Mouse (Mus musculus): Measurements from ENCODE around the gene Ppil6.

Gene Ppil6

GRCm38 (mm10) chr10:41525696-41526095, 35.5 kb downstream of the Ppil6 start:
- no peak for DNase-seq (ENCODE audit: low read depth, low spot score)

- no peak for DNase-seq (ENCODE audit: low read depth, low spot score)
These were observed 39.7 kb downstream of the Ppil6 start for GRCm38 (mm10) chr10:41529972-41530371.

DNA sequence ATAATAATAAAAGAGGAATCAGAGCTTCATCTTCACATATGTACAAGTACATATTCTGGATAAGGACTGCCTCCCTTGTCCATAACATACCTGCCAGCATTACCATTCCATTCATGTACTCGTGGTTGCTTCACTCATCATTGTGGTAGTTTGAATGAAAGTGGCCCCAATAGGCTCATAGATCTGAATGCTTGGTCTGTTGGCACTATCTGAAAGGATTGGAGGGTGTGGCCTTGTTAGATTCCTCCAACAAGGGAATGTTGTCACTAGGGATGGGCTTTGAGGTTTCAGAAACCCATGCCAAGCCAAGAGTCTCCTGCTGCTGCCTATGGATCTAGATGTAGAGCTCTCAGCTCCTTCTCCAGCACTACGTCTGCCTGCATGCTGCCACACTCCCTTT, 45.8 kb downstream of the Ppil6 start:
- no peak for DNase-seq (ENCODE audit: low read depth, low spot score)

DNA sequence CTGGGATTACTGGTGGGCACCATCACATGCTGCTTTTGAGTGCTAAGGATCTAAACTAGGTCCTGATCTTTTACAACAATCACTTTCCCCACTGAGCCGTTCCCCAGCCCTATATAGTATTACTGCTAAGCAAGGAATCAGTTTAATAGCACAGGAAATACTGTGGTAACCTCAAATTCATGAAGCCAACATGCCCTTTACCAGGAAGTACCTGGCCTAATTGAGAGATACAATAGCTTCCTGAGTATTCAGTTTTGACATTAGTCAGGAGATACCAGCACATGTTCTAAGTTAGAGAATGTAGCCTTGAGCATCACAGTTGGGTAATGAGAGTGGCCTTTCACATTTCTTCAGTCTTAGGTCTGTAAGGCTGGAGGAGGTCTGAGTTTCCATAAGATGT, 46.5 kb downstream of the Ppil6 start:
- no peak for DNase-seq (ENCODE audit: low read depth, low spot score)

DNA sequence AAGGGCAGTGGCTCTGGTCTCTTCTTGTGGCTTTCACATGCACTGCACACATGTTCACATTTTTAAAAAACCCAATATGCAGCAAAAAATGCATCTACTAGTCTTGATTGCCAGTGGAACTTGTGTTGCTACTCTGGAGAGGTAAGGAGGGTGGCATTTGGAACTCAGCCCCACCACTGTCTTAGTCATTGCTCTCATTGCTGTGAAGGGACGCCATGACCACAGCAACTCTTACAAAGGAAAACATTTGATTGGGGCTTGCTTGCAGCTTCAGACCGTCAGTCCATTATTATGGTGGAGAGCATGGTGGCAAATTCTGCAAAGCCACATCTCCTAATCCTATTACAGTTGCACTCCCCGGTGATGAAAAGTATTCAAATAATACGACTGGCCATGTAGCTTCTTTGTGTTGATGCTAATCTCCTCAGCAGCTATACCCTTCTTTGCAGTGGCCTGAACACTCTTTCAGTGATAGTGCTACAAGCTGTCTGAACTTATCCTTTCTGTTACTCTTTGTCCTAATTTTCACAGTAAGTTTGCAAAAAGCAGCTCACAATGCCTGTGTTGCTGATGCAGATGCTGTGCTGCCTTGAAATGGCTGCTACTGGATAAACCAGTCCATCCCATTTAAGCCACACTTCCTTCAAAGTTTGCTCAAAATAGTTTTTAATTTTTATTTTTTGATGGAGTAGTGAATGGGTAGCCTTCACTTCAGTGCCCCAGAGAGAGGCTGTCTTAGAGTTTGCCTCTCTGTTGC, 47.2 kb downstream of the Ppil6 start:
- DNase-seq (ENCODE audit: low read depth, low spot score) = no peak

DNA sequence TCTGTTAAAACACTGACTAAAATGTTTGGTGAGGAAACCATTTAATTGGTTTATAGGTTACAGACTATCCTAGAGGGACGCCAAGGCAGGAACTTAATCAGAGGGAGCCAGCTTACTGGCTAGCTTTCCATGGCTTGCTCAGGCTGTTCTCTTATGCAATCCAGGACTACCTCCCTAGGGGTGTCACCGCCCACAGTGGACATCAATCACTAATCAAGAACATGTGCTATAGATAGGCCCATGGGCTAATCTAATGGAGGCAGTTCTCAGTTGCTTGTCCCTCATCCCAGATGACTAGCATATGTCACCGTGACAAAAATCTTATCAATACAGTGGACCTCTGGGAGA, 47.7 kb downstream of the Ppil6 start:
- DNase-seq (ENCODE audit: low read depth, low spot score) = no peak

- DNase-seq (ENCODE audit: low read depth, low spot score) = no peak
These were observed 48.7 kb downstream of the Ppil6 start for GRCm38 (mm10) chr10:41538986-41539385.

GRCm38 (mm10) chr10:41542057-41542456, 51.8 kb downstream of the Ppil6 start:
- DNase-seq (ENCODE audit: low read depth, low spot score) = no peak

GRCm38 (mm10) chr10:41543439-41543838, 53.2 kb downstream of the Ppil6 start:
- no peak for DNase-seq (ENCODE audit: low read depth, low spot score)

- no peak for DNase-seq (ENCODE audit: low read depth, low spot score)
These were observed 53.6 kb downstream of the Ppil6 start for GRCm38 (mm10) chr10:41543844-41544243.

DNA sequence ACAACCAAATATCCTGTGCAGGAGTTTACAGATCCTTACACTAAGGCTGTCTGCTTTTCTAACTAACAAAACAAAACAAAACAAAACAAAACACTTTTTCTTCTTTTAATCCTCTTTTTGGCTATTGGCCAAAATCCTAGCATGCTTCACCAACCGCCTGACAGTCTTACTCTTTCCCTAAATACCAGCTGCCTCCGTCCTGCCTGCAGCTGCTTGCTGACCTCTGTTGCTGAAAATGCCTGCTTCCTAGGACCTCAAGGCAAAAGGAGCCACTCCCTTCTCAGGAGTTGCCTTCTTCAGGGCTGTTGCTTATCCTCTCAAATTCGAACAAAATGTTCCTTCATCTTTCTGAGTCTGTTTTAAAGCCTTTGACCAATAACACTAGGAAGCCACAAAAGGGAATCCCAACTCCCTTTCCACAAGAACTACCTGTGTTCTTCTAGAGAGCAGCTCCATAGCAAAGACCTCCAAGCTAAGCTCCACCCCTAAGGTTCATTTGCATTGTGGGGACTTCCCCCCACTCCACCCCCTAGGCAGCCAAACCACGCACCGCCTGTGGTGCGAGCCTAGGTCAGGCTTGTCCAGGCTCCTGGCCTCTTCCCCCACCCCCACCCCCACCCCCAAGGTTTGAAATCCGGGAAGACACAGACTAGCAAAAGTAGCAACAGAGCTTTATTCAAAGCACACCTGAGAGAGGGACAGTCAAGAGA, 54.4 kb downstream of the Ppil6 start:
- no peak for DNase-seq (ENCODE audit: low read depth, low spot score)

DNA sequence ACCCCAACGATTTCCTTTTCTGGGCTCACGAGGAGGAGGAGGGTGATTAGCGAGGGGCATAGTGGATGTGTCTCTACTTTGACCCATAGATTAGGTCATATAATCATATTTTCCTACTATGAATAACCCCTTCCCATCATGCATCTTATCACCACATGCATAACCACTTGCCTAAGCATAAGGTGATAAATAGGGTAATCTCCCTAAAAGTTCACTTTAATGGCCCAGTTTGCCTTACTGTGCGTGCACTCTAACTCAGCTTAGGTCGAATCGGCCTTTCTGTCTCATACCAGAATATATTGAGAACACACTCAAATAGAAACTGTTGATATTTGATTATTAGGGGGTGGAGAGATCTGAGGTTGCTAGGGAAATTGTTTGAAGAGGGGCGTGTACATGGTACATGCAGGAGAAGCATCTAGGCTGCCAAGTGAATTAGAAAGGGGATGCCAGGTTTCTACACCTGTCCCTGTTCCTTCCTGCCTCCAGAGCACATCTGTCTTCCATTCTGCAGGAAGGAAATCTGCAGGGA, 55.1 kb downstream of the Ppil6 start:
- DNase-seq (ENCODE audit: low read depth, low spot score) = no peak

DNA sequence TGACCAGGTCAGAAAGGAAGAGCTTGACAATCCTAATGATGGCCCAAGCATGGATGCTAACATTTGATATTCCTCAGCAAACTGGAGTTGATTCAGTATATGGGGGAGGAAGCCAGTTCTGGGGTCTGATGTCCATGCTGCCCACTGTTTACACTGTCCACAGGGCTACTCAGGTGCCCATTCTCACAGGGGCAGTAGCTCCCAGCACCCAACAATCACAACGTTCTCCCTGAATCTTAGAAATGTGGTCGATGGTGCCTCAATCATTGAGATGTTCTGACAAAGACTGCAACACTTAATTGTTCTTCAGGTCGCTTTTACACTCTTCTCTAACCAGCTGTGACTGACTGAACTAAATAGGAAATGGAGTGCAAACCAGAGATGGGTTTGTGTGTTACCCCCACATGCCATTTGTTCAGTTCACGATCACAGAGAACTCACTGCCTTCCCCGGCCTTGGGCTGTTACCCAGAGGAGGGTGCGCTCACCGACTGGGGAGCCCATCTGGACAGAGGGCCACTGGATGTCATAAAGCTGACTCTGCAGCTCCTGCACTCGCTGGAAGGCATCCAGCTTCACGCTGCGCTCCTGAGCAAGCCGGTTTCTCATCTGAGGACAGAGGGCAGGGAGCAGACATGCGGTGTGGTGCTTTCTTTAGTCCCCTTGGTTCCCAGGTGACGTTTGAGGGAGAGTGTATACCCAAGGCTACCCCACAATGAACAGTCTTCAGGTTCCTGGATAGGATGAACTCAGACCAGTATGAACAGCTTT, 56.3 kb downstream of the Ppil6 start:
- no peak for DNase-seq (ENCODE audit: low read depth, low spot score)

- no peak for DNase-seq (ENCODE audit: low read depth, low spot score)
These were observed 60.5 kb downstream of the Ppil6 start for GRCm38 (mm10) chr10:41550711-41551110.

GRCm38 (mm10) chr10:41552319-41552718, 62.1 kb downstream of the Ppil6 start:
- DNase-seq (ENCODE audit: low read depth, low spot score) = no peak

- DNase-seq (ENCODE audit: low read depth, low spot score) = peak; percentile 55
These were observed 62.8 kb downstream of the Ppil6 start for GRCm38 (mm10) chr10:41552847-41553589.

DNA sequence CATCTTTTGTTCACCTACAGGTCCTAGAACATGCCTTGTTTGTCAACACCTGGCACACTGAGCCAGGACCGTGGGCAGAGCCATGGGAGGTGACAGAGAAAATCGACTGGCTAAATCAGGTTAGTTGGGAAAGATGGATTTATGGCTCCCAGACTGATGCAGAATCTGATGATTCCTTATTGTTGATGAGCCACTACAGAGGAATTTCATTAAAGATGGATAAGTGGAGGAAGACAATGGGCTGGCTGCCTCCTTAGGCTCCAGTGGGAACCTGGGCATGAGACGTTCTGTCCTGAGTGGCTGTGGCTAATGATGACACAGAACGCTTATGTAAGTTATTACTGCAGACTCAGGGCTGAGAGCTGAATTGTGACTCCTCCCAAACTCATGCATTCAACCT, 63.5 kb downstream of the Ppil6 start:
- no peak for DNase-seq (ENCODE audit: low read depth, low spot score)

DNA sequence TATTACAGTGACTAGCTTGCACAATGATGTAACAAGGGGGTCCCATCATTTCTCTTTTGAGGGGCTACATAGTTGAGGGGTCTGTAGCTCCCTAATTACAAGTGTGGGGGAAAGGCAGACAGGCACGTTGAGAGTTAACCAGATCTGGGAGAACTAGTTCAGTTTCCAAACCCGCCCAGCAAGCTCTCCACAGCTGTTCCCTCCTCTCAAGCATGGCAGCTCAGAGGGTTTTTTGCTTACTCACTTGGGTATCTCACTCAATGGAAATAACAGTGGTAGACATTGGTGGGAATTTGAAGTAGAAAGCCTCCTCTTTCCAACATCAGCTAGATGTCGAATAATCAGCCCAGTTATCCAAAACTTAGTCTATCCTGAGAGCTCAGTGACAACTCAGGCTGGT, 64.8 kb downstream of the Ppil6 start:
- DNase-seq (ENCODE audit: low read depth, low spot score) = no peak

- no peak for DNase-seq (ENCODE audit: low read depth, low spot score)
These were observed 68.2 kb downstream of the Ppil6 start for GRCm38 (mm10) chr10:41558401-41558800.

- no peak for DNase-seq (ENCODE audit: low read depth, low spot score)
These were observed 71.6 kb downstream of the Ppil6 start for GRCm38 (mm10) chr10:41561701-41562395.

Measured in telencephalon, adult 2 months (tissue).